Mouse (Mus musculus) mouse trophoblast stem cell (cell line): Measurements from ENCODE around the gene Nt5m.
"Not testable (repeated sequence)": the region's sequence is repeated elsewhere in the genome, so short reads cannot be mapped to it uniquely, and the experiment has no call there.

Experiments used
- in situ Hi-C, 2 experiments: fragments of 300-500 bp; cut with MseI, MboI; formaldehyde crosslinking; loops; 2 replicates in 1 of 2; 3 replicates in 1 of 2; pipeline ENCODE4 v1.15.1; 2025

Gene Nt5m

DNA sequence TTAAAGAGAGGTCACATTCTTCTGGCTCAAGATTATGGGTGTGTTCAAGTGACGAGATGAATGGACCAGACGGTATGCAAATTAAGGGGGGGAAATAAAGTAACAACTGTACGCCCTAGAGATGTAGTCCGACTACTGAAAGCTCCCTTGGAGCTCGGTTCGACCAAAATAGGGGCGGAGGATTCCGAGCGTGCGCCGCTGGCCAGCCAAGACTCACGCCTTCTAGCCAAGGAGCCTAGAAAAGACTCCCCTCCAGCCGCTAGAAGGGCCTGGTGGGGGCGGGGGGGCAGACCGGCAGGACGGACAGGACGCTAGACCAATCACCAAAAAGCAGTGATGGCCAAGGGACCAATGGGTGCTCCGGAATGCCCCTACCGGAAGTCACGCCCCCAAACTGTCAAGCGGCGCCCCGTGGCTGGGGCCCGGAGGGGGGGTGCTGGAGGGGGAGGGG lies at the start of gene Nt5m:
Nt5m (plus strand) TSS at position 440 of the 451 bp plus-strand sequence.
- in situ Hi-C loops = no loop called here

DNA sequence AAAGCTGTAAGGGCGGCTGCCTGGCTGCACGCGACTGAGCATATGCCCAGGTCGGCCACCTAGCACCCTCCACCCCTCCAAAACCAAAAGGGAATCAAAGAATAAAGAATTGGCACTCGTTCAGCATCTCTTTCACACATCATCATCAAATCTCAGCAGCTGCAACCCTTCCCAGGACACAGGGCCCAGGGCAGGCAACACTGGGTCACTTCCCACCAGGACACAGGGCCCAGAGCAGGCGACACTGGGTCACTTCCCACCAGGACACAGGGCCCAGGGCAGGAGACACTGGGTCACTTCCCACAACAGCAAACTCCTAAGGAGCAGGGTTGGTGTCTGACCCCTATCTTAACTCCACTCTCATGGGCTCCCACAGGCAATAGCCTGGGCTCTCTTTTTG lies 45.9 kb upstream of the Nt5m start:
- in situ Hi-C loops = no loop called here

DNA sequence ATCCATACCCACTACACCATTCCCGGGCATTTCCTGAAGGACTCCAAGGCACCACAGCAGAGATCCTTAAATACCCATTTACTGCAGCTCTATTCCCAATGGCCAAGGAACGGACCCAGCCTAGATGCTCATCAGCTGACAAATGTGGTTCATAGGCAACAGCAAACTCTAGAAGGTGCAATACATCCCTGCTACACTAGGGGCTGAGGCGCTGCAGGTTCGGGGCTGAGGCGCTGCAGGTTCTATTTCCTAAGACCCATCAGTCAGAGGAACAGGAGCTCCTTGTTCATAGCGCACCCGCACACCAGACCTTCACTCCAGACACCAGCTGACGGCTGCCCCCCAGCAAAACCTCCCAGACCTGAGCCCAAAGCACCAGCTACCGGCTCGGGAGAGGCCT lies 38.8 kb upstream of the Nt5m start:
- in situ Hi-C loops = no loop called here

DNA sequence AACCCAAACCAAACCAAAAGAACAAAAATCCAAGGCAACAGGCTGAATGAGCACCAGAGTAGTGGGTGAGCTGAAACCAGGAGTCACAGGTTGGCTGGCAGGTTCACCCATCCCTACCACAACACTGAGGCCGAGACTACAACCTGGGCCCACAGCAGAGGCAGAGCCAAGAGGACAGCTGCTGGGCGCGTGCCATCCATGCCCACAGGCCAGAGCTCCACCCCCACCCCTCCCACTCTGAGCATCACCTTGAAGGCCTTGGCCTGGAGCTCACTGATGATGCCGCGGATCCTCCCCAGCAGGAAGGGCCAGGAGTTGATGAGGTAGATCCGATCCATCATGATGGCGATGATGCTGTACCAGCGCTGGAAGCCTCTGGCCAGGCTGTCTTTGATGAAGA lies 37.4 kb upstream of the Nt5m start:
- in situ Hi-C loops = no loop called here

DNA sequence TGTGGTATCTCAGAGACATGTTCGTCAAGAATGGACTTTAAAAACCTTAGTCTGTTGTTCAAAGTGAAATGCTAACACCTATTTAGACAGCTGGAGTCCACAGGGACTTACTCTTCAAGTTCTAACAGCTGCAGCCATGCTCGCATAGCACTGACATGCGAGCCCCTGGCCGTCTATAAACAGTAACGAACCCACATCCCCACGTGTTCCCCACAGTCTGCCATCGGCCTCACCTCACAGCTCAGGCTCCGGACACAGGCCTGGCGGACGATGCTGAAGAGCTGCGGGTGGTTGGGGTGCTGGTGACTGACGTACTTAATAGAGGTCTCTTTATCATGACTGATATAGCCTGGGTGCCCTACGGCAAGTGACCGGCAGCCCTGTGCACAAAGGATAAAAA lies 35.7 kb upstream of the Nt5m start:
- in situ Hi-C loops = no loop called here

DNA sequence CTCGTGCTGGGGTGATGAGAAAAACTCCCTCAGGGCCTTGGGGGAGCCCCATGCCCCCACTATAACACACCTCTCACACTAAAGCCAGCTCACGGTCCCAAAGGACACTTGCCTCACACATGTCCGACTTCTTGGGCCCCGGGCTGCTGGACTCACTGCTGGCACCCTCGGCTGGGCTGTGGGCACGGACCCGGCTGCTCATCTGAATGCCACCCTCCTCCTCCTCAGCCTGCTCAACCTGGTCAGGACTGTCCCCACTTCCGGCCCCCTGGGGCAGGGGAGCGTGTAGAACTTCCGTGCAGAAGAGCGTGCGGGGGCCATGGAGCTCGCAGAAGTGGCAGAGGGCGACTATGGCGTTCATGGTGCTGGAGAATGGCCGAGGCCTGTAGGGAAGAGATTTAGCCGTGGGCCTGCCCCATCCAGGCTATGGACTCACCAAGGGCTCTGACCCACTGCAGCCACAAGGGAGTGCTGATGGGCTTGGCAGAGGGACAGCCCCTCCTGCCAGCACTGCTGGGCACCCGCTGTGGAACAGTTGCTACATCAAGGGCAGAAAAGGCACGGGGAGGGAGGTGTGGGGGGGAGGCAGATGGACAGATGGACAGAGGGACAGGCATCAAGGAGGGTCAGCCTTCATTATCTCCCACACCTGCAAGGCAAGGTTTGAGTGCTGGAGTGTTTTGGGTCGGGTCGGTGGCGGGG lies 34.7 kb upstream of the Nt5m start:
- in situ Hi-C loops = no loop called here

DNA sequence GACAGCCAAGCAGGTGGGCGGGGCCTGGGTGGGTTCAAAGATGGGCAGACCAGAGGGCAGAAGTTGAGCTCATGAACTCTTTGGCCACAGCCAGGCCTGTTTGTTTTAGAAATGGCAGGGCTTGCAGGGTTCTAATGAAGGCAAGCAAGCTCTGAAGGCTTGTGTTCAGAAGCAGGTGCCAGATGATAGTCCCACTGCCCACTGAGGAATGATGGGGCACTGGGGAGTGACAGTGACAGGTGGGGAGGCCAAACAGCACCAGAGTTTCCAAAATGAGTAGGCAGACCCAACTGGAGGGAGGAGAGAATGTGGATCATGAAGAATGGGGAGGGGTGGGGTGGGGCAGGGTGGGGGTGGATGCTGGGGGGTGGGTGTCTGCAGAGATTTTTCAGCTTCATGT lies 34.0 kb upstream of the Nt5m start:
- in situ Hi-C loops = no loop called here

DNA sequence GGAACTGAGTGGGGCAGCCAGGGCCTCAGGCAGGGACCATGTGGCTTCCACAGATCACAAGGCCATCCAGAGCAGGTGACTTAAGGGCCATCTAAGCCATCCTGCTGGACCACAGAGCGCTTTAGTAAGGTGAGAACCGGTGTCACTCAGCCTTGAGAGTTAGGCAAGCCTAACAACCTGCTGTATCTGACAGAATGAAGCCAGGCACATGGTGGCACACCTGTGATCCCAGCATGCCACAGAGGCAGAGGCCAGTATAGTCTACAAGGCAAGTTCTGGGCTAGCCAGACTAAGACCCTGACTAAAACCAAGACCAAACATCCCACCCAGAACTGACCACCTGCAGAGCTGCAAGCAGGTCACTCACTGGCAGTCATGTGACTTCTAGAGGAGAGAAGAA lies 33.6 kb upstream of the Nt5m start:
- in situ Hi-C loops = no loop called here

DNA sequence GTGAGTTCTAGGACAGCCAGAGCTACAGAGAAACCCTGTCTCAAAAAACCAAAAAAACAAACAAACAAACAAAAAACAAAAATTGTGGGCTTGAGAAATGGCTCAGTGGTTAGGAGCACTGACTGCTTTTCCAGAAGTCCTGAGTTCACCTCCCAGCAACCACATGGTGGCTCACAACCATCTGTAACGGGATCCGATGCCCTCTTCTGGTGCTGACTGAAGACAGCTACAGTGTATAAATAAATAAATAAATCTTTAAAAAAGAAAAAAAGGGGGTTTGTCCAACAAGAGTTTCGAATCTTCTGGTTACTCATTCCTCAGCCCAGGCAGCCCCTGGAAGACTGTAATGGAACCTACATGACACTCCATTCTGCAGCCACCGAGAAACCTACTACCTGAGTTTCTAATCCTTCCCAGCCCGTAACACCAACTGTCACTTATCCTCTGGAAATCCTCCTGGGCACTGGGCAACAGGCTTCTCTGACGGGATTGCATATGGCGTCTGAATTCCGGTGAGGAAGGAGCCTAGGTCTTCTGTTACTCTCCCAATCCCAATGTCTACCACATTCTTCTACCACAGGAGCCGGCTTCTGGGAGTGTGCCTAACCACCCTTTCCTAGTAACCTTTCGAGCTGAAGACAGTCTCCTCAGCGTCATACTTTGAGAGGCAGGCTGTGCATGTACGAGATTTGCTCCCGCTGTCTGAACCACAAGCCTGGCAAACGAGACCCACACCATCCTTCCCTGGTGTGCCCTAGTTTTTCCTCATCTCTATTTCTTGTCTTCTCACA lies 30.9 kb upstream of the Nt5m start:
- in situ Hi-C loops = no loop called here

DNA sequence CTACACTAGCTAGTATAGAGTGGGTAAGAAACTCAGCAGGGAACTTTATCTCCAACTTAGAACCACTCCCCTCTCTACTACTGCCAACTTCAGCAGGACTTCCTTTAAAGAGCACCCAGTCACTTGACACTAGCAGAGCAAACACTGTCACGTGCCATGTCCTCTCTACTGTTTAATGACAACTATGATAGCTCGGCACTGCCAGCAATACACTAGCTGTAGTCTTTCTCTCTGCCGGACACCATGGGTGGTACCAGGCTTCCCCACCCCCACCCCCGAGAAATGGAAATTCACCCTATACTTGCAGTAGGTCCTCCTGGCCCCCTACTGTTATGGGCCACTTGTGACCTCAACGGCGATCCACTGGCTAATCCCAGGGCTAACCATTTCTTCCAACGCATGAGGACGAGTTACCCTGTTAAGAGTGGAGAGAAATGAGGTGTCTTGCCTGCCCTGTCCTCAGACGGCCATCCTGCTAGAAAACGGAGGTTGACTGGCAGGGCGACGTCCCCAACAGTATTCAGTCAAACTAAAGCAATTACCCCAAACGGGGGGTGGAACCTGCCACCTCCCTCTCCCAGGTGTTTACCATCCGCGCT lies 30.1 kb upstream of the Nt5m start:
- in situ Hi-C loops = no loop called here

DNA sequence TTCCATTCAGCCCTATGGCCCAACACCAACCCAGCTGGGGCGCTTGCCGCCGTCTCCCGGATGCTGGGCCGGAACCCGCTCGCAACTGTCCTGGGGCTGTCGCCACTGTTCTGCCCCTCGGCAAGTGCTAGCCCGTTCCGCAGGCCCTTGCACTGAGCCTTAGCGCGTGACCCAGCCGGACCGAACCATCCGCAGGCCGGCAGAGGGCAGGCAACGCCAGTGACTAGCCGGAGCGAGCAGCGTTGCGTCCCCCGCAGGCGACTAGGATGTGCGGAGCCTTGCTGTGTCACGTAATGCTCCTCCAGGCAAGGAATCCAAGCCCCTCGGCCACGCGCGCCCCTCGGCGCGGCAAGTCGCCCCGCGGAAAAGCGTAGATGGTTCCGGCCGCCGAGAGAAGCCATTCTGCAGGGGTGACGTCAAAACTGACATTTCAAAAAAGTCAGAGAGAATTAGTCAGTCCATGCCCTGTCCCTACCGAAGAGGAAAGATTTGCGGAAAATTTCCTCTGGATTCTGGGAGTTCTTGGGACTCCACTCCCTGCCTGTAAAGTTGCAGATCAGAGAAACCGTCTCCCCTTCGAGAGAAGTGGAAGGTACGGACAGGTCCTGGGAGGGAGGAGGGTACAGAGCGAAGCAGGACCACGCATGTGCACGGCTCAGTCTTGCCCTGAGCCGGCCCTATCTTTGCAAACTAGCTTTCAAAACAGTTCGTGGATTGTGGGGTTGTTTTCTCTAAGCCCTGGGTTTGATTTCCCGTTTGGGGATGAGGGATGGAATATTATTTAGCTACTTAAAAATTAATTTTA lies 29.4 kb upstream of the Nt5m start, which contains the start of gene Flcn:
Flcn (minus strand) TSS at position 347 of the 805 bp plus-strand sequence.
- in situ Hi-C loops = no loop called here

DNA sequence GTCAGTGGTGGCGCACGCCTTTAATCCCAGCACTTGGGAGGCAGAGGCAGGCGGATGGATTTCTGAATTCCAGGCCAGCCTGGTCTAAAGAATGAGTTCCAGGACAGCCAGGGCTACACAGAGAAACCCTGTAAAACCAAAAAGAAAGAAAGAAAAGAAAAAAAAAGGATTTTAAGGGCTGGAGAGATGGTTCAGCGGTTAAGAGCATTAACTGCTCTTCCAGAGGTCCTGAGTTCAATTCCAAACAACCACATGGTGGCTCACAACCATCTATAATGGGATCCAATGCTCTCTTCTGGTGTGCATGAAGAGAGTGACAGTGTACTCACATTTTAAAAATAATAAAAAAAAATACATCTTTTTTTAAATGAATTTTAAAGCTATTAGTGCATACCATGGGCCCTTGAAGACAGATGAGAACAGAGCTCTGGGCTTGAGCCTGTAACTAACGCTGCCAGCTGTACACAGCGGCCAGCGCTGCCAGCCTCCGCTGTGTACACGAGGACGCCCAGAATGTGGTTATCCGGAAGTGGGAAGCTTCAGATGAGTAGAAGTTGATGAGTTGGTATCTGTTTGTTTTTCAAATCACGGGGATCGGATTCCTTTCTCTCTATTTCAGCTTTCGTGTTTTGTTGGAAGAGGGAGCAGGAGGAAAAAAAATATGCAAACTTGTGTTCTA lies 28.6 kb upstream of the Nt5m start:
- in situ Hi-C loops = no loop called here

DNA sequence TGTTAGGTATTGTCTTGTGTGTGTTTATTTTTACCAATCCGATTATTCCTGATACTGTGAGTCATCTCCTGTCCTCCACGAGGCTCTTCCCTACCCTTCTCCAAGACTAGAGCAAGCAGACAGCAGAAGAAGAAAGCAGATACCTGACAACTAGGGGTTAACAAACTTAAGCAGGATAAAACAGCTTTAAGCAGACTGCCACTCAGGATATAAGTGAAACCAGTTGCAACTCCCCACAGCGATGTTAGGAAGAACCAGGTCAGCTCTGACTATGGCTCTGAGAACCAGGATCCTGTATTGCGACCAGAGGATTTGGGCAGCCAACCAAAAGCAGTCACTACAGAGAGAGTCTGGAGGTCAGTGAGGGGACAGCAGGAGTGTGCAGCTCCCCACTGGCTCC lies 28.0 kb upstream of the Nt5m start:
- in situ Hi-C loops = no loop called here

DNA sequence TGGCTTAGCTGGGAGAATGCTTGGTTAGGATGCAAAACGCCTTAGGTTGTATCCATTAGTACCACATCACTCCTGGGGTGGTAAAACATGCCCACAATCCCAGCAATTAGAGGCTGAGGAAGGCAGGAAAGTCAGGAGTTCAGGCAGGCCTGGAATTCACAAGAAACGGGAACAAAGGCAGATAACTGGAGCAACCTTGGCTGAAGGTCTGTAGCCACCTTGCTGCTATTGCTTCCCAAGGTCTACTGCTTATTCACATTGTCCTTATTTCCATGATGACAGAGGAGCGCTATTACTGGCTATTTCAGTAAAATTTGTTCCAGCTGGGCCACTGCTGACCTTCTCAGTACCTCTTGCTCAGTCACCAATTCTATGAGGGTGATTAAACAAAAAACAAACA lies 26.0 kb upstream of the Nt5m start:
- in situ Hi-C loops = no loop called here

DNA sequence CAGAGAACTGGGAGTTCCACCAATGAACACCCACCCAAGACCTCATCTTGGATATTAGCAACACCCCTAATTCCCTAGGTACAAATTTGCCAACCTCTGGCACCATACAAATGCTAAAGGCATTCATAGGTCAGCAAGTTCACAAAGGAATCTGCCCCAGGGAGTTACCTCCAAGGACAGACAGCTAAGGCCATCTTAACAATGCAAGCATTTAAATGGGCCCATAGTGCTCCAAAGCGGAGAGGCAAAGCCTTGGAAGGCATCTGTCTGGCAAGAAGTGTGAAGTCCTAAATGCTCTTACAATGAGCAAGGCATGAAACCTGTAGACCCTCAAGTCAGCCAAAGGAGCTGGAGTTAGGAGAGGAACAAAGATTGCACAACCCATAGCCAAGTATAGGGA lies 24.9 kb upstream of the Nt5m start:
- in situ Hi-C loops = no loop called here

DNA sequence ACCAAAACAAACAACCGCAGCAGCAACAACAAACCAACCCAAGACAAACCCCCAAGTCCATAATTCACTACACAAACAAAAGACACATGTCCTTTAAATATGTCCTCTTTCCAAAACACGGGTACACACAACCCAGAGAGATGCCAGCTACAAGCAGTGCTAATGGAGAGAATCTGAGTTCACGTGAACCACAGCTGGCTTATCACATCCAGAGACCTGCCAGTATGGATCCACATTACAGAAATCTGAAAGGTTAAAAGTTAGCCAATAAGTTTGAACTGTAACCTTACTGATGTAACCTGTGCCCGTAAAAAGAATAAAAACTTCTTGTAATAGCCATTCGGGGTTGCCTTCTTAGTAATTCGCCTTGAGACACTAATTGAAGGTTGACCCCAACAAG lies 24.3 kb upstream of the Nt5m start:
- in situ Hi-C loops = no loop called here

DNA sequence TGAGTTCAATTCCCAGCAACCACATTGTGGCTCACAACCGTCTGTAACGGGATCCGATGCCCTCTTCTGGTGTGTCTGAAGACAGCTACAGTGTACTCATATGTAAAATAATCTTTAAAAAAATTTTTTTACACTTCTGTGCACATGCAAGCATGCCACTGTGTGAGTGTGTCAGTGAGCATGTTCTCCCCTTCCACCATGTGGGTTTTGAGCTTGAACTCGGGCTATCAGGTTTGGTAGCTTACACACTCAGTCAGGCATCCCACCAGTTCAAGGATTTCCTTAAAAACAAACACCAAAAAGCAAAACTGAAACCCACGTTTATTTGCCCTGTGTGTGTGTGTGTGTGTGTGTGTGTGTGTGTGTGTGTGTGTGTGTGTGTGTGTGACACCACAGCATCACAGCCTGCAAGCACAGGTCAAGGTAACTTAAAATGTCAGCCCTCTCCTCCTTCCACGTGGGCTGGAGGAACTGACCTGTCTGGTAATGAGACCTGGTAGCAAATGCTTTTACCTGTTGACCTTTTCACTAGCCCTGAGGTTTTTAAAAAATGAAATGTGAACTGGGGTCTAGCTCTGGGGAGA lies 23.7 kb upstream of the Nt5m start:
- in situ Hi-C loops = no loop called here

DNA sequence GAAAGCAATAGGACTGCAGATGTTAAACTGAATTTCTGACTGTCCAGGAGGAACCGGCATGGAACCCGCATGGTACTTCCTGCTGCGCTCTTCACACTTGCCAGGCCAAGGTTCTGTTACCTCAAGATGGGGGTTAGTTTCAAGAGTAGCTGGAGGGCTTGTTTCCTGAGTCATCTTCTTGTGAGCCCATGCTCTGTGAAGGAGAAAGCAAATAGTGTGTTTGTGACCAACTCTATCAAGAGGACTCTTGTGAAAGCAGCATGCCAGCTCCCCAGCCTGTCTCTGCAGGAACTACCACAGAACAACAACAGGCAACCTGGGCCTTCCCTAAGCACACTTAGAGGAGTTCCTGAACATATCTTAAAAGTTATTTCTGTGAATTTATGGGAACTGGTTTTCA lies 21.3 kb upstream of the Nt5m start:
- in situ Hi-C loops = no loop called here

DNA sequence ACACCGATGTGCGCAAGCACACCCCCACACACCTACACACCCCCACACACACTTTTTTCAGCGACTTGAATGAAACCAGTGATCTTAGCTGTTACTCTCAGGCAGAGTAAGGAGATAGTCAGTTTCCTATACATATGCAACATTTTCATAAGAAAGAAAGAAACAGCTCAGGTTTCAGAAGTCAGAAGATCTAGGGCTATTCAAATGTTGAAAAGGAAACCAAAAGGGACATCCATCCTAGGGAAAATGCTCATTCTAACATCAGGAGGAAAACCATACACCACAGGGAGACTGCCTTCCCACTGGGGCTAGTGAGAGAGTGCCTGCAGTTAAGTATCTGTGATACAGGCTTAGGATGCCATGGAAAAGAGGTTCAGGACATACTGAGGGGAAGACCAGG lies 17.6 kb upstream of the Nt5m start:
- in situ Hi-C loops = no loop called here

DNA sequence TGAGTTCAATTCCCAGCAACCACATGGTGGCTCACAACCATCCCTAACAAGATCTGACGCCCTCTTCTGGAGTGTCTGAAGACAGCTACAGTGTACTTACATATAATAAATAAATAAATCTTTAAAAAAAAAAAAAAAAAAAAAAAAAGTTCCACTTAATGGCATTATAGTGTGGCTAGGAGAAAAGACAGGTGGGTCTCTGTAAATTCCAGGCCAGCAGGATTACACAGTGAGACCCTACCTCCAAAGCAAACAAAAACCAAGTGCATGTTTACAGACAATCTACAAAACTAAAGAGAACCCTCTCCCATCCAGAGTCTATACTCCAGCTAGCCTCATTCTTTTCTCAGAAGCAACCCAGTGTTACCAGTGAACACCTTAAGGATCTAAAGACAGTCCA lies 1.5 kb upstream of the Nt5m start:
- in situ Hi-C loops = not testable (repeated sequence)

DNA sequence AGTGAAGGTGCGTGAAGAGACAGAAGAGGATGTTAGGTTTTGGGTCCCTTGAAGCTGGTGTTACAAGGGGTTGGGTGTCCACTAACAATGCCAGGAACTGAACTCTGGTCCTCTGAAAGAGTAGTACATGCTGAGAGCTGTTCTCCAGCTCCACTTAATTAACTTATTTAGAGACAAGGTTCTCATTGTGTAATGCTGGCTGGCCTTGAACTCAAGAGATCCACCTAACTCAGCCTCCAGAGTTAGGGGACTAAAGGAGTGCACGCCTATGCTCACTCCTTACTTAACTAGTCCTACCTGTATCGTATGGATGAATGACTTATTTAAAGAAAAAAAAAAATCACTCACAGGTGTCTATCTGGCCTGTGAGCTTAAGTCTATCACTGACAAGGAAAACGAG lies 821 bp upstream of the Nt5m start:
- in situ Hi-C loops = no loop called here
